ENCODE assay signal across 9 mouse cellular contexts in genomic region chr15:32020323-32021008, GRCm38 (mm10).
DNase-seq lines count a peak whose midpoint lies in the region; ATAC-seq and TF ChIP-seq lines count a peak whose summit lies in the region.
"Had no signal": no experiment of that assay in that cellular context is flagged by ENCODE, and none has a peak within 500 bp of the region (broad histone marks: within the 10 kb centered on the region; RNA-seq: fewer than 3 reads in every experiment).

No protein-coding gene starts in this region.

- no peak for DNase-seq in heart, adult 8-10 months (ENCODE audit: low spot score)
- peak; percentile 45 for DNase-seq in CH12.LX (ENCODE audit: extremely low read depth)
- no peak for DNase-seq in liver, adult 2 months (ENCODE audit: extremely low read depth, low read depth, low spot score)
- DNase-seq in ovary, postnatal 10 days (ENCODE audit: low spot score) = no peak
- DNase-seq in cerebellum, postnatal 14 days = no peak
- DNase-seq in cerebellum, adult 18-20 months = no peak

- peak overlapping the region; percentile 49 for H3K4me2 ChIP-seq in heart, embryonic 13.5 days
- H3K4me2 ChIP-seq in CH12.LX (ENCODE audit: insufficient read depth, low read depth, poor library complexity, severe bottlenecking) = peak overlapping the region; percentile 92
- H3K4me2 ChIP-seq in embryonic facial prominence, embryonic 15.5 days (replicated peaks) = peak overlapping the region; percentile 15; the same call in 1 of the 2 replicates
- H3K4me2 ChIP-seq: midbrain, embryonic 12.5 days had no signal

- WGBS in heart, embryonic 13.5 days = 45% methylated on average over 6 of the region's 6 CpGs
- WGBS in embryonic facial prominence, embryonic 15.5 days = 34% methylated on average over 6 of the region's 6 CpGs
- 70% methylated on average over 6 of the region's 6 CpGs for WGBS in liver, adult 2 months

- peak overlapping the region; percentile 18; the same call in 1 of the 2 replicates for H3K4me3 ChIP-seq in heart, embryonic 13.5 days
- peak overlapping the region in 1 of 3 experiments; percentile 16 for H3K4me3 ChIP-seq in CH12.LX (replicated peaks in 1 of 3; ENCODE audit: low read depth in 2 of 3, low read length in 2 of 3, poor library complexity in 1 of 3)
- H3K4me3 ChIP-seq in embryonic facial prominence, embryonic 15.5 days (replicated peaks) = no peak overlapping the region
- peak overlapping the region; percentile 27; the same call in 1 of the 2 replicates for H3K4me3 ChIP-seq in liver, adult 2 months (ENCODE audit: insufficient read depth, low read depth, low read length)
- H3K4me3 ChIP-seq: midbrain, embryonic 12.5 days had no signal

- no peaks in the 10 kb centered on the region for H3K36me3 ChIP-seq in heart, embryonic 13.5 days
- no peaks in the 10 kb centered on the region for H3K36me3 ChIP-seq in CH12.LX (replicated peaks in 1 of 2; ENCODE audit: control insufficient read depth in 1 of 2, insufficient read depth in 1 of 2, low read length in 1 of 2)
- no peaks in the 10 kb centered on the region for H3K36me3 ChIP-seq in embryonic facial prominence, embryonic 15.5 days
- H3K36me3 ChIP-seq in liver, adult 2 months (ENCODE audit: control insufficient read depth, insufficient read depth, low read length) = no peaks in the 10 kb centered on the region
- H3K36me3 ChIP-seq: midbrain, embryonic 12.5 days had no signal

- no peak for TF ChIP-seq POLR2A in CH12.LX (IDR thresholded peaks at IDR 0.05; ENCODE audit: low read depth, low read length)
- no peak for TF ChIP-seq POLR2A in liver, adult 2 months (IDR thresholded peaks at IDR 0.05; ENCODE audit: extremely low read depth, insufficient read depth, low read length)

- H3K27me3 ChIP-seq in heart, embryonic 13.5 days (replicated peaks) = peaks cover 4% of the 10 kb centered on the region; the same call in 1 of the 2 replicates
- H3K27me3 ChIP-seq in CH12.LX (replicated peaks) = no peaks in the 10 kb centered on the region
- no peaks in the 10 kb centered on the region for H3K27me3 ChIP-seq in embryonic facial prominence, embryonic 15.5 days
- no peaks in the 10 kb centered on the region for H3K27me3 ChIP-seq in liver, adult 2 months (ENCODE audit: control insufficient read depth, insufficient read depth, low read length)
- H3K27me3 ChIP-seq: midbrain, embryonic 12.5 days had no signal

- 0 out of 2 replicates have a peak, but pooled peaks have one; percentile 31 for TF ChIP-seq EP300 in CH12.LX (IDR thresholded peaks at IDR 0.05; ENCODE audit: low read length)

- H3K27ac ChIP-seq in heart, embryonic 13.5 days (replicated peaks) = no peak overlapping the region
- H3K27ac ChIP-seq in CH12.LX (ENCODE audit: insufficient read depth, low read depth) = no peak overlapping the region
- H3K27ac ChIP-seq in embryonic facial prominence, embryonic 15.5 days (replicated peaks) = 0 out of 2 replicates have a peak overlapping the region, but pooled peaks have one; percentile 39
- H3K27ac ChIP-seq in liver, adult 2 months (replicated peaks; ENCODE audit: insufficient read depth, low read depth, low read length) = no peak overlapping the region
- H3K27ac ChIP-seq: midbrain, embryonic 12.5 days had no signal

- no peak overlapping the region for H3K9ac ChIP-seq in heart, embryonic 13.5 days
- 0 out of 2 replicates have a peak overlapping the region, but pooled peaks have one; percentile 40 for H3K9ac ChIP-seq in CH12.LX (ENCODE audit: insufficient read depth, low read depth)
- H3K9ac ChIP-seq in embryonic facial prominence, embryonic 15.5 days = no peak overlapping the region
- no peak overlapping the region for H3K9ac ChIP-seq in liver, adult 2 months (ENCODE audit: low read depth, low read length)
- H3K9ac ChIP-seq: midbrain, embryonic 12.5 days had no signal

- no peak for ATAC-seq in heart, embryonic 13.5 days (ENCODE audit: extremely low read depth, insufficient number of reproducible peaks, low FRiP score, low TSS enrichment)
- ATAC-seq in embryonic facial prominence, embryonic 15.5 days (ENCODE audit: insufficient number of reproducible peaks, low FRiP score, low TSS enrichment, low read depth) = no peak

- no peaks in the 10 kb centered on the region for H3K79me2 ChIP-seq in CH12.LX (replicated peaks; ENCODE audit: control insufficient read depth, extremely low read depth, insufficient read depth, poor library complexity, severe bottlenecking)
- no peaks in the 10 kb centered on the region for H3K79me2 ChIP-seq in liver, adult 2 months (ENCODE audit: control insufficient read depth, insufficient read depth, low read length)

- H3K4me1 ChIP-seq in heart, embryonic 13.5 days = peaks cover 3% of the 10 kb centered on the region; the same call in 1 of the 2 replicates
- peaks cover 0 to 20% of the 10 kb centered on the region in 2 experiments; a peak in 2 of 4 replicates for H3K4me1 ChIP-seq in CH12.LX (ENCODE audit: control insufficient read depth in 1 of 2, insufficient read depth in 2 of 2)
- no peaks in the 10 kb centered on the region for H3K4me1 ChIP-seq in embryonic facial prominence, embryonic 15.5 days
- 0 out of 2 replicates have a peak, but pooled peaks cover 3% of the 10 kb centered on the region for H3K4me1 ChIP-seq in liver, adult 2 months (ENCODE audit: control insufficient read depth, insufficient read depth, low read length)
- H3K4me1 ChIP-seq: midbrain, embryonic 12.5 days had no signal

- TF ChIP-seq CTCF in CH12.LX (conservative IDR thresholded peaks at IDR 0.05 in 1 of 2, IDR thresholded peaks at IDR 0.05 in 1 of 2; ENCODE audit: low read depth in 2 of 2, low read length in 2 of 2) = no peak
- no peak for TF ChIP-seq CTCF in liver, adult 2 months (IDR thresholded peaks at IDR 0.05; ENCODE audit: low read depth, low read length)

- dilution Hi-C loops in CH12.LX (cut with MboI; ENCODE audit: extremely low pct_ligation_motif_present, extremely low pct_unique_long_range_greater_than_20kb, low sequenced_read_pairs) = no loop called here

- TF ChIP-seq RAD21 in CH12.LX (IDR thresholded peaks at IDR 0.05; ENCODE audit: low read depth, low read length) = no peak

- no peaks in the 10 kb centered on the region for H3K9me3 ChIP-seq in heart, embryonic 13.5 days
- no peaks in the 10 kb centered on the region for H3K9me3 ChIP-seq in CH12.LX (replicated peaks; ENCODE audit: low read length)
- no peaks in the 10 kb centered on the region for H3K9me3 ChIP-seq in embryonic facial prominence, embryonic 15.5 days (replicated peaks)
- H3K9me3 ChIP-seq: midbrain, embryonic 12.5 days had no signal

- in situ Hi-C loops in CH12.LX (cut with MboI; ENCODE audit: low pct_ligation_motif_present, low pct_unique_long_range_greater_than_20kb, low sequenced_read_pairs) = loop anchor here (25.0 kb wide), 3 partner anchors 217 to 542 kb away; partner anchors contain the start of gene Sema5a

TF ChIP-seq in CH12.LX, 34 proteins besides CTCF, POLR2A, EP300 and RAD21:
- TF ChIP-seq IRF4 (IDR thresholded peaks at IDR 0.05; ENCODE audit: low read depth, low read length) (0 out of 2 replicates have a peak, but pooled peaks have one; percentile 9), ZMIZ1 (IDR thresholded peaks at IDR 0.05; ENCODE audit: low read depth, low read length) (no peak), MXI1 (IDR thresholded peaks at IDR 0.05; ENCODE audit: low read depth, low read length) (no peak)
TF ChIP-seq in CH12.LX: peak in this region for 1.

Comparison
In these comparisons a context has a peak if more than half of its experiments do, and no peak if none do; other contexts are left out.
1. H3K4me2 ChIP-seq: peak in every context shown above with its lines; median percentile 92 in CH12.LX; 49 in heart, embryonic 13.5 days; 15 in embryonic facial prominence, embryonic 15.5 days.